ENCODE assay signal across 21 mouse cellular contexts in the genomic region with DNA sequence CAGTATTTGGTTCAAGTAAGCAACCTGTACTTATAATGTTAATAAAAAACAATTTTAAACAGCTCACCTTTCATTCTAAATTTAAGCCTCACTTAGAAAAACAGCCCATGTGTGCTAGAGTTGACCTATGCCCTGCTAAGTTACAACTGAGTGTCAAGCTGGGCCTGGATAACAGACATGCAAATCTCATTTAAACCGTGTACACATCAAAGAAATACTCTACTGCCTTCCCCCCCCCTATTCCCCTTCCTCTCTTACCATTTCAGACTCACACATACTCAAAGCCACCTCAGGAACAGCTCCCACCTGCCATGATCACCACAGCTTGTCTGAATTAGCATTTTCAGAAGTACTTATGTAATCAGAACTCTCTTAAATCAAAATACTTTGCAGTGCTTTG. TPM values are rescaled to one million over a fixed set of nuclear protein-coding genes. Genes with fewer than 3 reads are reported as not detected.
"Had no signal": no experiment of that assay in that cellular context is flagged by ENCODE, and none has a peak within 500 bp of the region (broad histone marks: within the 10 kb centered on the region; RNA-seq: fewer than 3 reads in every experiment).

No protein-coding gene starts in this region.

- DNase-seq: kidney, adult 11 months; kidney, postnatal 4 days; lung, adult 2 months; lung, postnatal 36 days; right cerebral cortex, postnatal 14 days; thymus, postnatal 4 days had no signal

- H3K4me2 ChIP-seq: midbrain, embryonic 13.5 days; stomach, embryonic 15.5 days had no signal

- H3K4me1 ChIP-seq: midbrain, embryonic 13.5 days; stomach, embryonic 15.5 days had no signal

- H3K9me3 ChIP-seq: midbrain, embryonic 13.5 days; stomach, embryonic 15.5 days had no signal

- H3K27me3 ChIP-seq: midbrain, embryonic 13.5 days; stomach, embryonic 15.5 days had no signal

- H3K9ac ChIP-seq: liver, embryonic 14.5 days; midbrain, embryonic 13.5 days; stomach, embryonic 15.5 days had no signal

- ATAC-seq: lung, postnatal 0 days; midbrain, embryonic 13.5 days had no signal

- H3K4me3 ChIP-seq: layer of hippocampus, adult 2 months; midbrain, embryonic 13.5 days; stomach, embryonic 15.5 days had no signal

- H3K27ac ChIP-seq: kidney, postnatal 0 days; layer of hippocampus, adult 2 months; liver, embryonic 14.5 days; midbrain, embryonic 13.5 days; stomach, embryonic 15.5 days had no signal

RNA-seq across cellular contexts. Expression of gene Gm11084, which starts 50.6 kb away (rescaled TPM):
- total RNA-seq: layer of hippocampus, adult 2 months; layer of hippocampus, postnatal 10 days; left cerebral cortex, postnatal 36 days; megakaryocyte progenitor cell, adult 5-6 weeks; midbrain, postnatal 0 days had no signal
- polyA plus RNA-seq: kidney, postnatal 0 days; limb, embryonic 14.5 days; liver, embryonic 14.5 days; lung, adult 2 months; lung, postnatal 0 days; midbrain, embryonic 13.5 days; midbrain, postnatal 0 days; neural tube, embryonic 14.5 days; spleen, adult 2 months; stomach, embryonic 15.5 days; testis, adult 2 months; thymus, postnatal 0 days had no signal
